Mouse (Mus musculus): ENCODE results near the gene Dnah1. TPM values are rescaled to one million over a fixed set of nuclear protein-coding genes. Genes with fewer than 3 reads are reported as not detected.

Dnah1 gene
- polyA plus RNA-seq, 1 experiment: 7.1 TPM

DNA sequence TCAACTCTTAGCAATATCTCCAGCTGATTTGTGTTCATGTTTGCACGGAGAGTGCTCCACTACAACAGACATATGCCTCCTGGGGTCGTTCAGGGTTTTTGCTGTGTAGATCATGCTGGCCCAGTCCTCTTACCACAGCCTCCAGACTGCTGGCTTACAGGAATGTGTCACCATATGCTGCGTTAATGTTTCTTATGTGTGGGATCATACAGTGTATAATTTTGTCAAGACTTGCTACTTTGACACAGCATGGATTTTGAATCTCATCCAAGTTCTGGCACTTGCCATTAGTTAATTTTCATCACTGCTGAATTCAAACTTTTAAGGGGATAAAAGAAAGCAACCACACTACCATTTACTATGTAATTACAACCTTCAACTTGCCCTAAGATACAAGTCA is 12.1 kb upstream of the Dnah1 start:
- DNase-seq (ENCODE audit: low read depth): peak; percentile 65
- TF ChIP-seq CTCF (IDR thresholded peaks at IDR 0.05; ENCODE audit: borderline replicate concordance, extremely low read depth, insufficient read depth, insufficient read length): no peak
- no peak for TF ChIP-seq POLR2A (IDR thresholded peaks at IDR 0.05; ENCODE audit: borderline replicate concordance, extremely low read depth, insufficient read depth, insufficient read length, poor library complexity, severe bottlenecking)

DNA sequence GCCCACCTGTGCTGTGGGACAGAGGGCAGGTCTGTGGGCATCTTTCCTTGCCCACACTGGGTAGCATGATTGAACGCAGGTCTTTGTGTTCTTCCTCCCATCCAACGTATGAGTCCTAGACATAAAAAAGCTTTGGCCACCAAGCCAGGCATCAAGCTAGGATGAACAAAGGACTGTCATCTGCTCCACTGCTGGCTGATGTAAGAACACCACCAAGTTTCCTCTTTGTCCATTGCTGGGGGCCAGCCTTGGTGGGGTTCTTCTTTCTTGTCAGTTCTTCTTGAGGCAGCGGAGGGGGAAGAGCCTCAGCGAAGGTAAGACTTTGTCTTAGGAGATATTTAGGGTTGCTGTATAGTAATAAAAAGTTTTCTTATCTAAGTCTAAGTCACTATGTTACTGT is 7.3 kb upstream of the Dnah1 start:
- TF ChIP-seq POLR2A (IDR thresholded peaks at IDR 0.05; ENCODE audit: borderline replicate concordance, extremely low read depth, insufficient read depth, insufficient read length, poor library complexity, severe bottlenecking): no peak
- no peak for TF ChIP-seq CTCF (IDR thresholded peaks at IDR 0.05; ENCODE audit: borderline replicate concordance, extremely low read depth, insufficient read depth, insufficient read length)
- no peak for DNase-seq (ENCODE audit: low read depth)

DNA sequence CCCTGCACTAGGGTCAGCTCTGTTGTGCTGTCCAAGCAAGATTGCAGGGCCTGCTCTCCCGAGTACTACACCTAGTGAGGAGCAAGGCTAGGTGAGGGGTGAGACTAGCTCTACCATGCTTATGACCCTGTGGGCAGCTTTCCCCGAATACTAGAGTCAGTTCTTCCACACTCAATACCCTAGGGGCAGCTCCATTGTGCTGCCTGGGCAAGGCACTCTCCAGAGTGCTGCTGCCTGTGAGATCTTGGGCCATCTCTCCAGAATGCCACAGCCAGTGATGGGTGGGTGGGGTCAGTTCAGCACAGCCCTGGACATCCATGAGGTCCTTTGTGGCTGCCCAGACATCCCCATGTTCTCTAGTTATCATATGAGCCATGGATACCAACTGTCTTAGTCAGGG is 6.0 kb upstream of the Dnah1 start:
- DNase-seq (ENCODE audit: low read depth): no peak
- no peak for TF ChIP-seq POLR2A (IDR thresholded peaks at IDR 0.05; ENCODE audit: borderline replicate concordance, extremely low read depth, insufficient read depth, insufficient read length, poor library complexity, severe bottlenecking)
- no peak for TF ChIP-seq CTCF (IDR thresholded peaks at IDR 0.05; ENCODE audit: borderline replicate concordance, extremely low read depth, insufficient read depth, insufficient read length)

DNA sequence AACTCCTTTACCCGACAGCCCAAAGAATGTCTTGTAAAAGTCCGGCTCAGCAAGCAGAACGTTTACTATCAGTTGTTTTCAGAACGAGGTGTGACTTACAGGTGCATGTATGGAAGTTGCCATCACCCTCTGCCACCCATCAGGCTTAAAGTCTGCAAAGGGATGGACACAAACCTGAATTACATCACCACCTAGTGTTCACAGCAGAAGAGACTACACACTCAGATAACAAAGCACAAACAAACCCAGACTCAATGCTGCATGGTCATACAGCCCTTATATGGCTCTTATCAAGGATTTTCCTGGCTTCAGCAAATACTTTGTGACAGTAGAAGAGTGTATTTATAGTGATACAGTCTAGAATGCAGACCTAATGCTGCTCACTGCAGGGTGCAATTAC is 4.0 kb upstream of the Dnah1 start:
- peak; percentile 16 for DNase-seq (ENCODE audit: low read depth)

DNA sequence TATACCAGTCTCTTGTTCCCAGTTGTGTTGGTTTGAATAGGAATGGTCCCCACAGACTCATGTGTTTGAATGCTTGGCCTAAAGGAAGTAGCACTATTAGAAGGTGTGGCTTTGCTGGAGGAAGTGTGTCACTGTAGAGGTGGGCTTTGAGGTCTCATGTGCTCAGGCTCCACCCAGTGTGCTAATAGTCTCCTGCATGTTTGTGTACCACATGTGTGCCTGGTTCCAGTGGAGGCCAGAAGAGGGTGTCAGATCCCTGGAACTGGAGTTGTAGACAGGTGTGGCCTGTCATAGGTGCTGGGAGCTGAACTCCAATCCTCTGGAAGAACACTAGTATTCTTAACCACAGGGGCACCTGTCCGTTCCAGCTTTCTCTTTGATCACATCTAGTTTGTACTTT is 3.5 kb upstream of the Dnah1 start:
- TF ChIP-seq CTCF (IDR thresholded peaks at IDR 0.05; ENCODE audit: borderline replicate concordance, extremely low read depth, insufficient read depth, insufficient read length) (no peak), POLR2A (IDR thresholded peaks at IDR 0.05; ENCODE audit: borderline replicate concordance, extremely low read depth, insufficient read depth, insufficient read length, poor library complexity, severe bottlenecking) (no peak)
- no peak for DNase-seq (ENCODE audit: low read depth)

More for the DNA sequence above, 4.0 kb upstream of the Dnah1 start:
- peak; percentile 11; the same call in 1 of the 2 replicates for TF ChIP-seq CTCF (IDR thresholded peaks at IDR 0.05; ENCODE audit: borderline replicate concordance, extremely low read depth, insufficient read depth, insufficient read length)
- TF ChIP-seq POLR2A (IDR thresholded peaks at IDR 0.05; ENCODE audit: borderline replicate concordance, extremely low read depth, insufficient read depth, insufficient read length, poor library complexity, severe bottlenecking): no peak

DNA sequence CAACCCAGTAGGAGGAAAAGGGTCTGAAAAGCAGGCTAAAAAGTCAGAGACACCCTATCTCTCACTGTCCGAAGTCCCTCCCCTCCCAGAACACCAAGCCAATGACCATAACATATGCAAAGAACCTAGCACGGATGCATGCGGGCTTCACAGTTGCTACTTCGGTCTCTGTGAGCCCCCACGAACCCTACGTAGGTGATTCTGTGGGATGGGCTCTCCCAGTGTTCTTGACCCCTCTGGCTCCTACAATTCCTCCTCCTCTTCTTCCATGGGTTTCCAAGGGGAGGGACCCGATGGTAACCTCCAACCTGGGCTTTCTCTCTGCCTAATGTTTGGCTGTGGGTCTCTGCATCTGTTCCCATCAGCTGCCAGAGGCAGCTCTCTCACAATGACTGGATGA is 3.1 kb upstream of the Dnah1 start:
- TF ChIP-seq CTCF (IDR thresholded peaks at IDR 0.05; ENCODE audit: borderline replicate concordance, extremely low read depth, insufficient read depth, insufficient read length) (no peak), POLR2A (IDR thresholded peaks at IDR 0.05; ENCODE audit: borderline replicate concordance, extremely low read depth, insufficient read depth, insufficient read length, poor library complexity, severe bottlenecking) (no peak)

DNA sequence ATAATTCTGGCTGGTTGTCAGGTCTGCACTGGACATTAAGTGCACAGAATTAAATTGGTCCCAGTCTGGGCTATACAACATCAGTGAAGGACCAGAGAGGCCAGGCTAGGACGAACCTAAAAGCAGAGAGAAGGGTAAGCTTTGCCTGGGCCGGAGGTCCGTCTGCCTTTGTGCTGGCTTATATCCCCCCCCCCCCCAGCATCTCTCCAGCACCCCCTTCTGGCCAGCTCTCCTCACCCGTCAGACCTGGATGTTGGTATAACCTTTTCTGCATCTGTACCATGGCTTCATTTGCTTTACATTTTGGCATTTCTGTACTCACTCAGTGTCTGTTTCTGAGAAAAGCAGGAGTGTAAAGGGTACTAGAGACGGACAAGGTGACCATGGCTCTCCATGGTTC is 1.9 kb upstream of the Dnah1 start:
- no peak for DNase-seq (ENCODE audit: low read depth)
- TF ChIP-seq POLR2A (IDR thresholded peaks at IDR 0.05; ENCODE audit: borderline replicate concordance, extremely low read depth, insufficient read depth, insufficient read length, poor library complexity, severe bottlenecking) (no peak), CTCF (IDR thresholded peaks at IDR 0.05; ENCODE audit: borderline replicate concordance, extremely low read depth, insufficient read depth, insufficient read length) (peak; percentile 11; the same call in 1 of the 2 replicates)

More for the DNA sequence above, 3.1 kb upstream of the Dnah1 start:
- no peak for DNase-seq (ENCODE audit: low read depth)

DNA sequence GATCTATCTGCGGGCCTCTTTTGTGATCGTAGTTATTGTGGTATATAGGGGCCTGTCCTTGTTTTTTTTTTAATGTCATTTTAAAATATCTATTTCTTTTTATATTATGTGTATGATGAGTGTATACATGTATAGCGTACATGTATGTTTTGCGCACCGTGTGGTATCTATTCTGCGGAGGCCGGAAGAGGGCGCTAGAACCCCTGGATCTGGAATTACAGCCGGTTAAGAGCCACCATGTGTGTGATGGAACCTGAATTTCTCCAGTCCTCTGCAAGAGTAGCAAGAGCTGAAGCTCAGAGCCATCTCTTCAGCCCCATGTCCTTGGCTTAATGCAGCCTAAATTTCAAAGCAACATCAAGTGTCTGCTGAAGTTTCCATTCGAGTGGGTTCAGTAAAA is 1.2 kb upstream of the Dnah1 start:
- peak; percentile 28; the same call in 1 of the 2 replicates for TF ChIP-seq CTCF (IDR thresholded peaks at IDR 0.05; ENCODE audit: borderline replicate concordance, extremely low read depth, insufficient read depth, insufficient read length)
- TF ChIP-seq POLR2A (IDR thresholded peaks at IDR 0.05; ENCODE audit: borderline replicate concordance, extremely low read depth, insufficient read depth, insufficient read length, poor library complexity, severe bottlenecking): no peak
- DNase-seq (ENCODE audit: low read depth): no peak

DNA sequence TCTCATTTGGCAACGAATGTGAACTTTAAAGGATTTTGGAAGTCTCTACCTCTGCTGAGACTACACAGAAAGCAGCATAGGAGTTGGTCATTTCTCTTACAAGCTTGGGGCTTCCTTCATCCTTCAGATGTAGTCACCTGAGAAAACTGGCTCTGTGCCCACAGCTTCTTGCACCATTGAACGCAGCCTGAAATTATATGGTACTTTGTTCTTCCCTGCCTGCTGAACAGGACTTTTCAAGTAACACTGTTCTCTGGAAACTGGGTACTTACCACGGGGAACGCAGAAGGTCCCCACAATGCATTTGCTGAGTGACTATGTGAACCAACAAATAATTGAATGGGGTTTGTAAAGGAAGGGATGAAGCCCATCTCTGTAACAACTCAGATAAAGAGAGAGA is 507 bp downstream of the Dnah1 start:
- TF ChIP-seq POLR2A (IDR thresholded peaks at IDR 0.05; ENCODE audit: borderline replicate concordance, extremely low read depth, insufficient read depth, insufficient read length, poor library complexity, severe bottlenecking): no peak
- no peak for TF ChIP-seq CTCF (IDR thresholded peaks at IDR 0.05; ENCODE audit: borderline replicate concordance, extremely low read depth, insufficient read depth, insufficient read length)
- no peak for DNase-seq (ENCODE audit: low read depth)

DNA sequence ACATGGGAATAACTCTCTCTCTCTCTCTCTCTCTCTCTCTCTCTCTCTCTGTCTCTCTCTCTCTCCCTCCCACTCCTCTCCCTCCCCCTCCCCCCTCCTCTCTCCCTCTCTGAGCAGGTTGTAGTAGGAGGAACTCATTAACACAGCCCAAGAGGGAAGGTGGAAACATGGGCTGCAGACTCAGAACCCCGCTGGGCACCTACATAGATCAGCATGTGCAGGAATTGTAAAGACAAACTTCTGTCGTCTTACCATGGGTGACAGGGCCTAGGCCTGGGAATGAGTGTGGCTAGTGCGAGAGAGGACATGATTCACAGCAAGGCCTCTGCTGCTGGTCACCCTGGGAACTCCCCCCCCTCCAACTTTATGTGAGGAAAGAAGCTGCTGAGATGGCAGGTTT is 1.5 kb downstream of the Dnah1 start:
- TF ChIP-seq CTCF (IDR thresholded peaks at IDR 0.05; ENCODE audit: borderline replicate concordance, extremely low read depth, insufficient read depth, insufficient read length) (no peak), POLR2A (IDR thresholded peaks at IDR 0.05; ENCODE audit: borderline replicate concordance, extremely low read depth, insufficient read depth, insufficient read length, poor library complexity, severe bottlenecking) (no peak)
- DNase-seq (ENCODE audit: low read depth): no peak

DNA sequence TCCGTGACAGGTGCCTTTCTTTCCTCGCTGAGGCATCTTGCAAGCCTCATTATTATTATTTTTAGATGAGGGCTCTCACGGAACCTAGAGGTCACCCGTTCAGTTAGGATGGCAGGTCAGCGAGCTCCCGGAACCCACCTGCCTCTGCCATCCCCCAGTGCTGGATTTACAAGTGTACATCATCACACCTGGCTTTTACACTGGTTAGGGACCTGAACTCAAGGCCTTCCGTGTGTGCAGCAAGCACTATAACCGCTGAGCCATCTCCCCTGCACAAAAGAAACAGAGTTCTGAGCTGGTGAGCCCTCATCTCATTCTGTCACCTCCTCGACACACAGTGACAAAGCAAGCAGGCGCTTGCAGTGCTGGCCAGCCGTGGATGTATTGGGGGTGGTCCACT is 2.5 kb downstream of the Dnah1 start:
- DNase-seq (ENCODE audit: low read depth): no peak
- TF ChIP-seq CTCF (IDR thresholded peaks at IDR 0.05; ENCODE audit: borderline replicate concordance, extremely low read depth, insufficient read depth, insufficient read length): no peak
- TF ChIP-seq POLR2A (IDR thresholded peaks at IDR 0.05; ENCODE audit: borderline replicate concordance, extremely low read depth, insufficient read depth, insufficient read length, poor library complexity, severe bottlenecking): no peak

DNA sequence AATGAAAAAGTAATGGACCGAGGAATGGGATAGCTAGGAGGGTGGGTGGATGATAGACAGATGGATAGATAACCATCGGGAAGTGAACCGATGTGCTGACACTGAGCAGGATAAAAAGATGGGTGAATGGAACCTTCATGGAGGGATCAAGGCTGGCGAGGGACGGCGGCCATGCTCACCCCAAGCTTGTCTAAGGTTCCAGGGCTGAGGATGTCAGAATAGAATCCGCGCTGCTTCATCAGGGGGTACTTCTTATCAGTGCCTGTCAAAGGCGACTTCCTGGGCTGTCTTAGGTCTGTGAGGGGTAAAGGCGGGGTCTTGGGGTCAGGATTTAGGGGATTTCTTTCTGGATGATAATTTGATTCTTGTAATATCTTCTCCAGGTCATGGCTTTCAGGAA is 4.2 kb downstream of the Dnah1 start:
- no peak for DNase-seq (ENCODE audit: low read depth)
- TF ChIP-seq POLR2A (IDR thresholded peaks at IDR 0.05; ENCODE audit: borderline replicate concordance, extremely low read depth, insufficient read depth, insufficient read length, poor library complexity, severe bottlenecking): no peak
- TF ChIP-seq CTCF (IDR thresholded peaks at IDR 0.05; ENCODE audit: borderline replicate concordance, extremely low read depth, insufficient read depth, insufficient read length): no peak
